Mouse (Mus musculus): ENCODE data around the gene Cdc42se2.

Gene Cdc42se2

GRCm38 (mm10) chr11:54712849-54713248, 74.6 kb downstream of the Cdc42se2 start:
- in situ Hi-C loops (cut with MboI; ENCODE audit: low sequenced_read_pairs) = no loop called here

DNA sequence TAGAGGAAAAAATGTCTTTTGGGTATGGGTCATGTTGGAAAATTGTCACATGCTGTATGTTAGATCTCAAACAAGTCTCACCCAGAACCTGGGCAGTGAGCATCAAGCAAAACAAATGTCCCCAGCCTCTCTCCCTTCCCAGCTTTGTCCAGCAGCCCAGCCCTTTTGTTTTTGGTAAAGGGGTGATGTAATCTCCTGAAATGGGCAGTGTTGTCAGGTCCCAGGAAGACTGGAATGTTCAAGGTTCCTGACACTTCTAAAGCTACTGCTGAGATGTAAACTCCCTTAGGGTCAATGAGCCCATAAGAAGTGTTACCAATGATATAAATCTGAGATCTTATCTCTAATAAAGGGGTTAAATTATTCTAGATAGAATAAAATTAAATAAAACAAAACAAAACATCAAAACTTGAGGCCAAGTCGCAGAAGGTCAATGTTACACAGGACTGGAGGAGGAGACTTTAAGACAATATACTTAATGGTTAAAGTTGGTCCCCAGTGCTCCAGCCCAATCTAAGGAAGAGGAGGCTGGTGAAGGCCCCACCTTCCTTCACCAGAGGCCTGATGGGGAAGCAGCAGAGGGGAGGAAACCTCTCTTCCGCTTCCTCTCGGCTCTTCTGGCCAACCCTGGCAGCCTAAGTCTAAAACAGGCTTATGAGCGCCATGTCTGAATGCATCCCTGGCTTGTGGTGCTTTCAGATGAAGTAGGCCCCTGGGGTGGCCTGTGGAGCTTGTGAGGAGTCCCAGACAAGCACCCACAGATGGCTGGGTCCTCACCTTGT, 76.8 kb downstream of the Cdc42se2 start:
- in situ Hi-C loops (cut with MboI; ENCODE audit: low sequenced_read_pairs) = no loop called here

- in situ Hi-C loops (cut with MboI; ENCODE audit: low sequenced_read_pairs) = loop anchor here (10.0 kb wide), 1 partner anchor 155 kb away; the partner anchor contains the start of genes Hint1 and Lyrm7
Observed at GRCm38 (mm10) chr11:54709645-54710044, 77.8 kb downstream of the Cdc42se2 start.

DNA sequence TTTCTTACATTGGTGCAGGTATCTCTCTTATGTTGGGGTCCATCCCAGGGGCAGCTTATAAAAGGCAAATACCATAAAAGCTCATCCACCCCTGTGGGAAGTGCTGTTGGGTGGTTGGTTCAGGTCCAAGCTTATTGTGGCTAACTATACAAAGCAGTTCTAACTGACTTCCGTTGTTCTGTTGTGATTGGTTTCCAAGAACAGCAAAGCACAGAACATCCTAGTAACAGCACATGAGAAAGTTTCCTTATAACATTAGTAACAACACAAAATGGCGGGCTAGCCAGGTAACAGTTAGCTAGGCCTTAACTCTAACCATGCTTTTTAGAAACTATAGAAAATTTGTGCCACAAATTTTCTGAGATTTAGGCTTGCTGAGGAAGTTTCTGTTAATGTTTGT, 79.3 kb downstream of the Cdc42se2 start:
- in situ Hi-C loops (cut with MboI; ENCODE audit: low sequenced_read_pairs) = loop anchor here (10.0 kb wide), 1 partner anchor 157 kb away; the partner anchor contains the start of genes Hint1 and Lyrm7

GRCm38 (mm10) chr11:54703306-54703705, 84.2 kb downstream of the Cdc42se2 start:
- in situ Hi-C loops (cut with MboI; ENCODE audit: low sequenced_read_pairs) = loop anchor here (10.0 kb wide), 1 partner anchor 161 kb away; the partner anchor contains the start of genes Hint1 and Lyrm7

- in situ Hi-C loops (cut with MboI; ENCODE audit: low sequenced_read_pairs) = loop anchor here (10.0 kb wide), 1 partner anchor 163 kb away; the partner anchor contains the start of genes Hint1 and Lyrm7
Observed at GRCm38 (mm10) chr11:54701848-54702247, 85.6 kb downstream of the Cdc42se2 start.

- in situ Hi-C loops (cut with MboI; ENCODE audit: low sequenced_read_pairs) = loop anchor here (10.0 kb wide), 1 partner anchor 165 kb away; the partner anchor contains the start of genes Hint1 and Lyrm7
Observed at GRCm38 (mm10) chr11:54699972-54700371, 87.5 kb downstream of the Cdc42se2 start.

DNA sequence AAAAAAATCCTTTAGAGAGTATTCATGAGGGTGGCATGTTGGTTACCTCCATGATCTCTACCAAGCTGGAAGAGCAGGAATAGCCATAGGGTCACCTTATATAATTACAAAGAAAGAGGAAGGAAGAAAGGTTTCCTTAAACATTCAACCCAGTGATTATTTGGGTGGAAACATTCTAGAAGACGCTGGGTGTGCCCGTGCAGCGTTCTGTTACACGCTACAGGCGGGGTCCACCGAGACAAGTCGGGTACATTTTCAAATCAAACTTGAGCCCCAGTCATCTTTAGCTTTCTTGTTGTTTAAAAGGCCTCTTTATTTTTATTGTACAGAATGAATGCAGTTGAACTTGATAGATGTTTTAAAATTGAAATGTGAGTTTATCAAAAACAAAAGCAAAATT, 88.8 kb downstream of the Cdc42se2 start:
- in situ Hi-C loops (cut with MboI; ENCODE audit: low sequenced_read_pairs) = no loop called here

- in situ Hi-C loops (cut with MboI; ENCODE audit: low sequenced_read_pairs) = no loop called here
Observed at GRCm38 (mm10) chr11:54697611-54698010, 89.9 kb downstream of the Cdc42se2 start.

- in situ Hi-C loops (cut with MboI; ENCODE audit: low sequenced_read_pairs) = no loop called here
Observed at GRCm38 (mm10) chr11:54695951-54696350, 91.5 kb downstream of the Cdc42se2 start.

GRCm38 (mm10) chr11:54694291-54694690, 93.2 kb downstream of the Cdc42se2 start:
- in situ Hi-C loops (cut with MboI; ENCODE audit: low sequenced_read_pairs) = no loop called here

DNA sequence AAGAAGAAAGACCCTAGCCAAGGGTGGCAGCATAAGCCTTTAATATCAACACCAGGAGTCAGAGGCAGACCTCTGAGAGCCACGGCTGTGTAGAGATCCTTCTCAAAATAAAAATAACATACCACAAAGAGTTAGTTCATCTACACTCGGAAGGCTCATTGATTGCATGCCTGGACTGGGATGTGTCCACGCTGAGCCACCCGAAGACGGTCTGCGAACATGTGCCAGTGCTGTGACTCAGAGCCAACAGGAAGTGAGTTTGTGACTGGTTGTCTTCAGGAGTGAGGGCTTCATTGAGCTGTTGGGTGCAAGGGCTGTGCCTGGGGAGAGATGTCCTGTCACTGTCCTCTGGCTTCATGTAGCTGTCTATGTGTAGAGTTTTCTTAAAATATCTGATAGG, 93.8 kb downstream of the Cdc42se2 start:
- in situ Hi-C loops (cut with MboI; ENCODE audit: low sequenced_read_pairs) = no loop called here

GRCm38 (mm10) chr11:54691179-54691578, 96.3 kb downstream of the Cdc42se2 start:
- in situ Hi-C loops (cut with MboI; ENCODE audit: low sequenced_read_pairs) = no loop called here

DNA sequence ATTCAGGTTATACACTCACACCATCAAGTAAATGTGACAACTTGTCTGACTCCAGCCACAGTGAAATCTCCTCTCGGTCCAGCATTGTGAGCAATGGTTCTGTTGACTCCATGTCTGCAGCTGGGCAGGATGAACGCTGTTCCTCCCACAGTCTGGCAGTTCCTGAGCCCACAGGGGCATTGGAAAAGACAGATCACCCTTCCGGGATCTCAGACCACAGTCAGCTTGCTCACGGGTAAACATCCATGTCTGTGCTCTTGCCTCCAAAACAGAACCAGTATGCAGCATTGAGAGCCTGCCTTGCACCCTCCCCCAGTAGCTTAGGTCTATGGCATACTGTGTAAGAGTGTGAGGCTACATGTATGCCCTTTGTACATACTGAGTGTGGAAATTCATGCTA, 97.3 kb downstream of the Cdc42se2 start:
- in situ Hi-C loops (cut with MboI; ENCODE audit: low sequenced_read_pairs) = no loop called here

DNA sequence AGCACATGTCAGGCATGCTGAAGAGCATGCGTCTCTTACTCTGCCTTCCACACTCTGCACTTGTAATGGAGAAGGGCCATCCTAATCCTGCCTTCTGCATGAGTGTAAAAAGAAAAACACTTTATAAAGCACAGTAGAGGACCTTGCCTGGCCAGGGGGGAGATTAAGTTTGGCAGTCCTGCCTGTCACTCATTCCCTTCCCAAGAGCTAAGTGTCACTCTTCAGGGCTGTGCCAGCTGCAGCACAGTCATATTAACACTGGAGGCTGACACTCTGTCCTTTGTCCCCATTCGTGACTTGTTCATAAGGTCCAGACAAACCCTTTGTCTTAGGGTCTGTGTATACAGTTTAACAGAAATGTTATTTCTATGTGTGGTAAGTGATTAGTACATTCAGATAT, 102.6 kb downstream of the Cdc42se2 start:
- in situ Hi-C loops (cut with MboI; ENCODE audit: low sequenced_read_pairs) = no loop called here

DNA sequence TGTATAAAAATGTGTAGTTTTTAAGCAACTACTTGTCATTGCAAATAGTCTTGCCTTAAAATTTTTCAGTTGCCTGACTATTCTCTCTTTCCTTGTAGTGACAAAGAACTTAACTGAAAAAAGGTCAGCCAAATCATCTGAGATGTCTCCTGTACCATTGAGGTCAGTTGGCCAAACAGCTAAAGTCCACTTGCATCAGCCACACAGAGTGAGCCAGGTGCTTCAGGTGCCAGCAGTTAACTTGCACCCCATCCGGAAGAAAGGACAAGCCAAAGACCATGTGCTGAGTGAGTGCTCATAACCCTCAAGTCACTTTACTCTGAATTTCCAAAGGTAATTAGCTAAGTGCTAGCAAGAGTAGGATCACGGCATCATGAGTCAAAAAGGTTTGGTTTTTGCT, 108.3 kb downstream of the Cdc42se2 start:
- in situ Hi-C loops (cut with MboI; ENCODE audit: low sequenced_read_pairs) = no loop called here

GRCm38 (mm10) chr11:54675792-54676489, 111.5 kb downstream of the Cdc42se2 start:
- in situ Hi-C loops (cut with MboI; ENCODE audit: low sequenced_read_pairs) = no loop called here

- in situ Hi-C loops (cut with MboI; ENCODE audit: low sequenced_read_pairs) = no loop called here
Observed at GRCm38 (mm10) chr11:54673575-54674298, 113.7 kb downstream of the Cdc42se2 start.

Data from CH12F3 (cell line).